Mouse (Mus musculus) kidney, embryonic 16.5 days (tissue): ENCODE measurements around the gene 4921536K21Rik. TPM values are rescaled to one million over a fixed set of nuclear protein-coding genes. Genes with fewer than 3 reads are reported as not detected.
A peak's percentile ranks its signal among the peaks of the same experiment; 100 is the strongest.
"Not testable (repeated sequence)": the region's sequence is repeated elsewhere in the genome, so short reads cannot be mapped to it uniquely, and the experiment has no call there.

Source experiments
- ATAC-seq: fragments of 200-750 bp; cut with Nextera tagmentation; 2 replicates; pipeline ENCODE4 v1.8.0; 2017; ENCODE audit warnings: moderate TSS enrichment; ENCODE audit not compliant: low FRiP score, low TSS enrichment
- H3K27ac ChIP-seq: fragments of 300-500 bp; sonication (generic); 2 replicates; pipeline ENCODE4 v1.5.1; 2014; ENCODE audit warnings: low read length
- H3K27me3 ChIP-seq: fragments of 300-500 bp; sonication (generic); 2 replicates; pipeline ENCODE4 v1.6.1; 2014; ENCODE audit warnings: low read length, control low read depth, mixed read lengths; ENCODE audit not compliant: insufficient read depth
- H3K36me3 ChIP-seq: fragments of 300-500 bp; sonication (generic); 2 replicates; pipeline ENCODE4 v1.6.1; 2014; ENCODE audit warnings: low read length, control low read depth, mixed read lengths; ENCODE audit not compliant: insufficient read depth
- H3K4me1 ChIP-seq: fragments of 300-500 bp; sonication (generic); 2 replicates; pipeline ENCODE4 v1.6.1; 2014; ENCODE audit warnings: low read length, control low read depth, mixed read lengths; ENCODE audit not compliant: insufficient read depth
- H3K4me2 ChIP-seq: fragments of 300-500 bp; sonication (generic); replicated peaks from 2 replicates; pipeline ENCODE4 v1.6.1; 2014; ENCODE audit warnings: low read depth, low read length
- H3K4me3 ChIP-seq: fragments of 300-500 bp; sonication (generic); 2 replicates; pipeline ENCODE4 v1.5.1; 2014; ENCODE audit warnings: mild to moderate bottlenecking, low read length
- H3K9ac ChIP-seq: fragments of 300-500 bp; sonication (generic); replicated peaks from 2 replicates; pipeline ENCODE4 v1.6.1; 2014; ENCODE audit warnings: low read length
- H3K9me3 ChIP-seq: fragments of 300-500 bp; sonication (generic); 2 replicates; pipeline ENCODE4 v1.6.1; 2016; ENCODE audit warnings: low read length, control low read depth
- WGBS: fragments of 180-500 bp; shearing (Covaris S2); extraction: QIAGEN DNeasy Blood & Tissue Kit; methylation state at CpG from one replicate; pipeline ENCODE4 v1.1.7; 2014; 5-methylcytosine and 5-hydroxymethylcytosine counted together
- polyA plus RNA-seq: library from polyadenylated mRNA; unstranded; fragments of >200 nt; fragmentation: Nextera tagmentation; extraction: Ambion mirVana; gene quantifications from 2 replicates; pipeline ENCODE4 v1.2.1, GENCODE M21; 2015

4921536K21Rik gene
- polyA plus RNA-seq, 1 experiment from 2014 or later = 0.71 TPM

DNA sequence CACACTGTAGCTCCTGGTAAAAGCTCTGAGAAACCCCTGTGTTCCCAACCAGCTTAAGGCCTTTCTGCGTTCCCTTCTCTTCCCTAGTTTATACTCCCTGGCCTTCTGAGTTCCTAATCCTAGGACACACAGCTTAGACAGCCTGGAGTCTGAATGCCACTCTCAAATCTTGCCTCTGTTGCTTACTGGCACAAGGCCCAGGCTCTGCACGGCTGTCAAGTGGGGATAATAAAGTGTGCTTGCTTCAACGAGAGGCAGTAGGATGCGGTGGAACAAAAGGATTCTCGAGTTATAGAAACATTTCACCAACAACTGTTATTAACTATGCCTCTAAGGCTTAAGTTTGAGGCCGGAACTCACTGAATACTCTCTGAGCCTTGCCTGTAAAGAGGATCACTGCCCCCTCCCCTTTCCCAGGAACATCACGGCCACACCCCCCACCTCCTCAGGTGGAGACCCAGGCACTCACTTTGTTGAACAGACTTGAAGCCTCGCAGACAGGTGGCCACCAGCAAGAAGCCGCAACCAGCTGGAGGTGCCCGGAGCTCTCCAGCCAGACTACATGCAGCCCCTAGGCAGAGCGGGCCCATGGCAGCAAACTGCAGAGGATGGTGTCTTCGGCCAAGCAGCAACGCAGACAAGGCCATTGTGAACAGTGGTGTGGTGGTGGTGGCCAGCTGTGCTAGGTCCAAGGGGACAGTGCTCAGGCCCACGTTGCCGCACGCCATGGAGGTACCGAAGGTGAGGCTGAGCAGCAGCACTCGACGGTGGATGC lies 17.4 kb upstream of the 4921536K21Rik start:
- ATAC-seq = no peak
- Histone ChIP-seq H3K9me3 (no peaks in the 10 kb centered on the region), H3K4me3 (peak overlapping the region; percentile 60), H3K36me3 (no peaks in the 10 kb centered on the region), H3K4me1 (peaks cover 29% of the 10 kb centered on the region), H3K9ac (peak overlapping the region; percentile 71), H3K27ac (no peak overlapping the region), H3K4me2 (peak overlapping the region; percentile 95), H3K27me3 (no peaks in the 10 kb centered on the region; the same call in 1 of the 2 replicates)
- WGBS = 27% methylated on average over 19 of the region's 19 CpGs

- H3K27me3 ChIP-seq, H3K36me3 ChIP-seq, H3K9ac ChIP-seq, H3K4me2 ChIP-seq, H3K9me3 ChIP-seq, ATAC-seq, H3K4me3 ChIP-seq, H3K27ac ChIP-seq: not testable (repeated sequence)
- H3K4me1 ChIP-seq = peaks cover 29% of the 10 kb centered on the region
- 88% methylated on average over 5 of the region's 6 CpGs for WGBS
Observed at GRCm38 (mm10) chr11:3911440-3911839, 16.5 kb upstream of the 4921536K21Rik start.

DNA sequence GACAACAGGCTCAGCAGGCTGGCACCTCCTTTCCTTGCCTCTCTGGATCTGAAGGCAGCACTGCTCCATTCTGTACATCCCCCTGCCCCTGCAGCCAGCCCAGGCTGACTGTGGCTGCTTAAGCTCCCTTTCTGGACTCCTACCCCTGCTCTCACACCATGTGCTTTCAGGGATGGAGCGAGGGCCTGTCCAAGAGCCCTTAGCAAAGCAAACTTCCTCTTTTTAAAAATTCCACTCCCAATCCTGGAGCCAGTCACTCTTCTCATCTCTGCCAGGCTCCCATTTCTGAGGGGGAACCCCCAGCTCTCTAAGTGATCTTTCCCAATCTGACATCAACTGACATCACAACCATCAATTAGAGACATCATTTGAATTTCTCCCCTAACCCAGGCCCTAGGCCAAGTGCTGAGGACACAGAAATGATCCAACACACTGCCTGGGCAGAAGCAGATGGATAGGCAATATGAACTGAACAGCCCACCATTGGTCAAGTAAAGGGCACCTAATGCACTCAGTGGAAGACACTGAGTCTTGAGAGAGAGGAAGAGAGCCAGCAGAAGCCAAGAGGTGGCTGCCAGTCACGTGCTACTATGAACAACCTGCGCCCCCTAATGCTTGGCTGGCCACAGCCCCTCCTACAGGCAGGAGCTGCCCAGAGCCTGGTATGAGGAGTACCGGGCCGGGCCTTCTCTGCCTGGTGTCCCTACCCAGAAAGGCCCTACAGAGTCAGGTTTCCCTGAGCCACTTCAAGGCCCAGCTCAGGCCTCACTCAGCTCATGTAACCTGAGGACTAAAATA lies 15.8 kb upstream of the 4921536K21Rik start:
- Histone ChIP-seq H3K36me3 (no peaks in the 10 kb centered on the region), H3K27ac (no peak overlapping the region), H3K9me3 (no peaks in the 10 kb centered on the region), H3K4me3 (no peak overlapping the region), H3K27me3 (no peaks in the 10 kb centered on the region; the same call in 1 of the 2 replicates), H3K4me1 (peaks cover 29% of the 10 kb centered on the region), H3K9ac (no peak overlapping the region), H3K4me2 (no peak overlapping the region)
- no peak for ATAC-seq
- 47% methylated on average over 5 of the region's 5 CpGs for WGBS

- no peak overlapping the region for H3K4me2 ChIP-seq
- WGBS = 91% methylated on average over 4 of the region's 4 CpGs
- H3K9ac ChIP-seq = no peak overlapping the region
- H3K4me1 ChIP-seq = peaks cover 27% of the 10 kb centered on the region
- H3K9me3 ChIP-seq = no peaks in the 10 kb centered on the region
- H3K27me3 ChIP-seq = no peaks in the 10 kb centered on the region
- no peak overlapping the region for H3K27ac ChIP-seq
- no peak overlapping the region for H3K4me3 ChIP-seq
- no peaks in the 10 kb centered on the region for H3K36me3 ChIP-seq
- ATAC-seq = no peak
Observed at GRCm38 (mm10) chr11:3909236-3909635, 14.3 kb upstream of the 4921536K21Rik start.

DNA sequence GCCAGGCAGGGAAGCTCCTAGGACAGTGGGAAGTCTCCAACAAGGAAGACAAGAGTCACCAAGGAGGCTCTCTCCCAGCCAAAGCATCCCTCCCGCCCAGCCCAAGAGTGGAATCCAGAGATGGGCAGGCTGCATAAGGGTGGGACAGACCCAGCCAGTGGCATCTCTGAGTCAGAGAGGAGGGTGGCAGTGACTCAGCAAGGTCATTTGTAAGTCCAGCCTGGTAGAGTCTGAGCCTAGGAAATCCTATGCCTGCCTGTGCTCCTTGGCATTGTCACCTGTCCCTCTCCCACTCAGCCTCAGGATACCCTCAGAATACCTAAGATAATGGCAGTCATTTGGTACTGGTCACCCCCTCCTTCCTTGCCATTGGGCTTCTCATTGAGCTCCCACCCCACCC lies 10.5 kb upstream of the 4921536K21Rik start:
- Histone ChIP-seq H3K9ac (no peak overlapping the region), H3K27ac (no peak overlapping the region), H3K4me3 (no peak overlapping the region), H3K27me3 (no peaks in the 10 kb centered on the region), H3K9me3 (no peaks in the 10 kb centered on the region), H3K4me1 (no peaks in the 10 kb centered on the region), H3K36me3 (no peaks in the 10 kb centered on the region), H3K4me2 (no peak overlapping the region)
- no peak for ATAC-seq
- 100% methylated on average over 1 of the region's 1 CpGs for WGBS

DNA sequence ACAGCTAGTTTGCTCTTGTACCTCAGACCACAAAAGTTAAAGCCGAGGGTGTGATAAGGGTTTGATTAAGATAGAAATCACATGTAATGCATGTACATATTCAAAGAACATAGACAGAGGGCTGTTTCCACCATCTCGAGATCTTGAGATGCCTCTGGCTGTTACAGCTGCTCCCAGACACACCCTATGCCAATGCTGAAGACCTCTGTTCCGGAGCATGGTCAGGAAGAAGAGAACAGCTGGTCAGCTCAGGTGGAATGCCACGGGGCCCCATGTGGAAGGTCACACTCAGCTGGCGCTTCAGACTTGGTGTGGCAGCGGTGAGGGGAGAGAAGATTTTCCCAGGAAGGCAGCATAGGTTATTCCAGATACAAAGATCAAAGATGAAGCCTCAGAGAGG lies 9.8 kb upstream of the 4921536K21Rik start:
- WGBS = 64% methylated on average over 6 of the region's 6 CpGs
- no peak for ATAC-seq
- Histone ChIP-seq H3K27me3 (no peaks in the 10 kb centered on the region), H3K27ac (no peak overlapping the region), H3K4me3 (no peak overlapping the region), H3K36me3 (no peaks in the 10 kb centered on the region), H3K9ac (no peak overlapping the region), H3K4me2 (no peak overlapping the region), H3K4me1 (no peaks in the 10 kb centered on the region), H3K9me3 (no peaks in the 10 kb centered on the region)

- Histone ChIP-seq H3K9me3 (no peaks in the 10 kb centered on the region), H3K4me2 (no peak overlapping the region), H3K36me3 (peaks cover 5% of the 10 kb centered on the region)
Observed at GRCm38 (mm10) chr11:3903046-3903445, 8.1 kb upstream of the 4921536K21Rik start.

DNA sequence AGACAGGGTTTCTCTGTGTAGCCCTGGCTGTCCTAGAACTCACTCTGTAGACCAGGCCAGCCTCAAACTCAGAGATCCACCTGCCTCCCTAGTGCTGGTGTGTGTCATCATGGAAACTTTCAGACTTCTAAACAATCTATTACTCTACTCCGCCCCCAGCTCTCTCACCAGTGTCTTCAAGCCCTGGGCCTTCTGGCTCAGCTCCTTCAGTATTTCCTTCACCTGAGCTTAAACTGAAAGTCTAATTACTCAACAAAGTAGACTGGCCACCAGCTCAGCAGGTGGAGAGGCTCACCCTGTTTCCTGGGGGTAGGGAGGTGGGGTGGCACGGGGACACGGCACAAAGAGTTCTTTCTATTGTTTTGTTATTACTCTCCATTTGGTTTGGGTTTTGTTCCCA lies 7.6 kb upstream of the 4921536K21Rik start:
- Histone ChIP-seq H3K36me3 (peaks cover 5% of the 10 kb centered on the region), H3K4me1 (no peaks in the 10 kb centered on the region), H3K27ac (no peak overlapping the region), H3K27me3 (no peaks in the 10 kb centered on the region), H3K4me3 (no peak overlapping the region), H3K9ac (no peak overlapping the region), H3K4me2 (no peak overlapping the region), H3K9me3 (no peaks in the 10 kb centered on the region)
- ATAC-seq = no peak
- 87% methylated on average over 3 of the region's 3 CpGs for WGBS

More at GRCm38 (mm10) chr11:3903046-3903445, 8.1 kb upstream of the 4921536K21Rik start:
- no peaks in the 10 kb centered on the region for H3K27me3 ChIP-seq
- no peak overlapping the region for H3K9ac ChIP-seq
- no peak for ATAC-seq
- no peak overlapping the region for H3K4me3 ChIP-seq
- no peak overlapping the region for H3K27ac ChIP-seq
- no peaks in the 10 kb centered on the region for H3K4me1 ChIP-seq
- WGBS = 77% methylated on average over 5 of the region's 5 CpGs

- no peak overlapping the region for H3K27ac ChIP-seq
- no peaks in the 10 kb centered on the region for H3K9me3 ChIP-seq
- H3K36me3 ChIP-seq = peaks cover 5% of the 10 kb centered on the region
- WGBS = 85% methylated on average over 6 of the region's 6 CpGs
- H3K4me1 ChIP-seq = peaks cover 11% of the 10 kb centered on the region; the same call in 1 of the 2 replicates
- H3K9ac ChIP-seq = no peak overlapping the region
- H3K4me2 ChIP-seq = no peak overlapping the region
- no peak overlapping the region for H3K4me3 ChIP-seq
- ATAC-seq = no peak
- H3K27me3 ChIP-seq = no peaks in the 10 kb centered on the region
Observed at GRCm38 (mm10) chr11:3900296-3900695, 5.4 kb upstream of the 4921536K21Rik start.

DNA sequence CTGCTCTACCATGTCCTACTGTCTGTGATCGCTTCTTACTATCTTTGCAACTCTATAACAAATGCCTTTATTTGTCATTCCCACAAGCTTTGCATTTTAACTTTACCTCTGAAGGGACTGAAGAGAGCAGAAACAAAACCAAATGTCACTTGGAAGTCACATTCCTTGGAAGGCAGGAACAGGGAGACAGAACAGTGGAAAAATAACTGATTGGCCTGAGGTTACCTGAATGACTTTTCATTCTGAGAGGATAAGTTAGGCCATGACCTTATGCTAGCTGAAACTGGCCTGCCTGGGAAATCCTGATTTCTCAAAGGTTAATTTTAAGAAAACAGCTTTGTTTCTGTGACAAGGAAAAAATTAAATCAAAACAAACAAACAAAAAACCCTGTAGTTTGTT lies 1.0 kb upstream of the 4921536K21Rik start:
- Histone ChIP-seq H3K27ac (peak overlapping the region; percentile 24; the same call in 1 of the 2 replicates), H3K36me3 (peaks cover 5% of the 10 kb centered on the region), H3K9ac (no peak overlapping the region), H3K4me2 (no peak overlapping the region), H3K4me3 (no peak overlapping the region), H3K9me3 (no peaks in the 10 kb centered on the region), H3K4me1 (peaks cover 15% of the 10 kb centered on the region; the same call in 1 of the 2 replicates), H3K27me3 (no peaks in the 10 kb centered on the region)
- 81% methylated on average over 1 of the region's 1 CpGs for WGBS
- ATAC-seq = no peak
